Mouse (Mus musculus): ENCODE data around the gene Prm3.

GRCm38 (mm10) chr16:10821387-10821786 is 30.7 kb upstream of the Prm3 start:
- no peak for TF ChIP-seq POLR2A (IDR thresholded peaks at IDR 0.05; ENCODE audit: low read depth, low read length)
- no peak for TF ChIP-seq CTCF (IDR thresholded peaks at IDR 0.05; ENCODE audit: borderline replicate concordance, insufficient read depth, low read length)

All from embryonic fibroblast, embryonic 13.5 days (primary cell).